Mouse (Mus musculus) forebrain, embryonic 14.5 days (tissue): ENCODE data around the gene Bfsp2. TPM values are rescaled to one million over a fixed set of nuclear protein-coding genes. Genes with fewer than 3 reads are reported as not detected.
A peak's percentile ranks its signal among the peaks of the same experiment; 100 is the strongest.

ENCODE experiments used
- ATAC-seq: fragments of 200-750 bp; cut with Nextera tagmentation; 2 replicates; pipeline ENCODE4 v1.8.0; 2017; ENCODE audit warnings: mild to moderate bottlenecking, moderate library complexity
- DNase-seq: peaks from one replicate; pipeline ENCODE4 v3.0.0-alpha.2; 2015; ENCODE audit warnings: low spot score
- H3K27ac ChIP-seq: fragments of 300-500 bp; sonication (generic); 2 replicates; pipeline ENCODE4 v1.5.1; 2014; ENCODE audit warnings: low read depth, mild to moderate bottlenecking, control low read depth, low read length, moderate library complexity
- H3K27me3 ChIP-seq: fragments of 300-500 bp; sonication (generic); replicated peaks from 2 replicates; pipeline ENCODE4 v1.6.1; 2014; ENCODE audit warnings: low read length, control low read depth, mixed read lengths; ENCODE audit not compliant: control insufficient read depth, insufficient read depth
- H3K36me3 ChIP-seq: fragments of 300-500 bp; sonication (generic); 2 replicates; pipeline ENCODE4 v1.6.1; 2014; ENCODE audit warnings: low read length, control low read depth; ENCODE audit not compliant: control insufficient read depth, insufficient read depth
- H3K4me1 ChIP-seq: fragments of 300-500 bp; sonication (generic); 2 replicates; pipeline ENCODE4 v1.6.1; 2014; ENCODE audit warnings: antibody characterized with exemption, low read length, control low read depth; ENCODE audit not compliant: control insufficient read depth, insufficient read depth
- H3K4me2 ChIP-seq: fragments of 300-500 bp; sonication (generic); 2 replicates; pipeline ENCODE4 v1.6.1; 2014; ENCODE audit warnings: mild to moderate bottlenecking, control low read depth, low read length
- H3K4me3 ChIP-seq: fragments of 300-500 bp; sonication (generic); 2 replicates; pipeline ENCODE4 v1.5.1; 2014; ENCODE audit warnings: low read depth, low read length, control low read depth
- H3K9ac ChIP-seq: fragments of 300-500 bp; sonication (generic); 2 replicates; pipeline ENCODE4 v1.6.1; 2014; ENCODE audit warnings: mild to moderate bottlenecking, low read length, control low read depth, moderate library complexity
- H3K9me3 ChIP-seq: fragments of 300-500 bp; sonication (generic); replicated peaks from 2 replicates; pipeline ENCODE4 v1.6.1; 2016; ENCODE audit warnings: low read length, control low read depth, mixed read lengths; ENCODE audit not compliant: control insufficient read depth
- WGBS: fragments of 180-500 bp; shearing (Covaris S2); extraction: QIAGEN DNeasy Blood & Tissue Kit; methylation state at CpG from one replicate; pipeline ENCODE4 v1.1.7; 2014; 5-methylcytosine and 5-hydroxymethylcytosine counted together
- polyA plus RNA-seq: library from polyadenylated mRNA; unstranded; fragments of >200 nt; fragmentation: Nextera tagmentation; extraction: Ambion mirVana; gene quantifications from 2 replicates; pipeline ENCODE4 v1.2.1, GENCODE M21; 2014

Bfsp2 gene
- polyA plus RNA-seq, 1 experiment from 2014 or later, result 1.5 TPM

GRCm38 (mm10) chr9:103449651-103450050 lies 30.6 kb downstream of the Bfsp2 start:
- Histone ChIP-seq H3K9me3 (no peaks in the 10 kb centered on the region), H3K4me1 (no peaks in the 10 kb centered on the region), H3K27ac (no peak overlapping the region), H3K36me3 (no peaks in the 10 kb centered on the region), H3K27me3 (no peaks in the 10 kb centered on the region), H3K9ac (no peak overlapping the region), H3K4me2 (no peak overlapping the region), H3K4me3 (no peak overlapping the region)
- DNase-seq (no peak), ATAC-seq (no peak)
- WGBS, result 51% methylated on average over 6 of the region's 6 CpGs

- Histone ChIP-seq H3K4me1 (no peaks in the 10 kb centered on the region), H3K9me3 (no peaks in the 10 kb centered on the region), H3K4me3 (no peak overlapping the region), H3K36me3 (no peaks in the 10 kb centered on the region), H3K27ac (no peak overlapping the region), H3K27me3 (no peaks in the 10 kb centered on the region), H3K4me2 (no peak overlapping the region), H3K9ac (no peak overlapping the region)
- ATAC-seq (no peak), DNase-seq (no peak)
- WGBS, result 87% methylated on average over 7 of the region's 7 CpGs
Measured at GRCm38 (mm10) chr9:103449092-103449491, 31.1 kb downstream of the Bfsp2 start.

GRCm38 (mm10) chr9:103444656-103445055 lies 35.6 kb downstream of the Bfsp2 start:
- Histone ChIP-seq H3K4me2 (no peak overlapping the region), H3K9me3 (no peaks in the 10 kb centered on the region), H3K36me3 (no peaks in the 10 kb centered on the region), H3K4me1 (peaks cover 8% of the 10 kb centered on the region), H3K27me3 (no peaks in the 10 kb centered on the region), H3K27ac (no peak overlapping the region), H3K4me3 (no peak overlapping the region), H3K9ac (no peak overlapping the region)
- DNase-seq (no peak), ATAC-seq (no peak)
- WGBS, result 93% methylated on average over 5 of the region's 5 CpGs

- Histone ChIP-seq H3K9me3 (no peaks in the 10 kb centered on the region), H3K27me3 (no peaks in the 10 kb centered on the region), H3K36me3 (no peaks in the 10 kb centered on the region), H3K27ac (peak overlapping the region; percentile 17; the same call in 1 of the 2 replicates), H3K9ac (peak overlapping the region; percentile 29; the same call in 1 of the 2 replicates), H3K4me3 (no peak overlapping the region), H3K4me1 (peaks cover 8% of the 10 kb centered on the region), H3K4me2 (peak overlapping the region; percentile 29)
- ATAC-seq (peak; percentile 72), DNase-seq (no peak)
- WGBS, result 7% methylated on average over 7 of the region's 7 CpGs
Measured at GRCm38 (mm10) chr9:103443824-103444185, 36.4 kb downstream of the Bfsp2 start.

GRCm38 (mm10) chr9:103443121-103443823 lies 36.9 kb downstream of the Bfsp2 start:
- no peaks in the 10 kb centered on the region for H3K27me3 ChIP-seq
- peak; percentile 80 for ATAC-seq
- H3K4me3 ChIP-seq, result no peak overlapping the region
- H3K4me2 ChIP-seq, result peak overlapping the region; percentile 29
- peak overlapping the region; percentile 29; the same call in 1 of the 2 replicates for H3K9ac ChIP-seq
- peaks cover 8% of the 10 kb centered on the region for H3K4me1 ChIP-seq
- no peaks in the 10 kb centered on the region for H3K9me3 ChIP-seq
- H3K36me3 ChIP-seq, result no peaks in the 10 kb centered on the region
- peak; percentile 86 for DNase-seq
- H3K27ac ChIP-seq, result peak overlapping the region; percentile 17; the same call in 1 of the 2 replicates
- 7% methylated on average over 13 of the region's 13 CpGs for WGBS

GRCm38 (mm10) chr9:103440597-103440996 lies 39.6 kb downstream of the Bfsp2 start:
- no peak overlapping the region for H3K4me3 ChIP-seq
- peaks cover 8% of the 10 kb centered on the region for H3K4me1 ChIP-seq
- H3K27ac ChIP-seq, result no peak overlapping the region
- H3K9ac ChIP-seq, result no peak overlapping the region
- H3K36me3 ChIP-seq, result no peaks in the 10 kb centered on the region
- no peaks in the 10 kb centered on the region for H3K27me3 ChIP-seq
- no peaks in the 10 kb centered on the region for H3K9me3 ChIP-seq
- H3K4me2 ChIP-seq, result no peak overlapping the region
- ATAC-seq, result no peak
- no peak for DNase-seq
- 47% methylated on average over 3 of the region's 3 CpGs for WGBS

- no peak for ATAC-seq
- WGBS, result 87% methylated on average over 5 of the region's 5 CpGs
- H3K4me1 ChIP-seq, result peaks cover 7% of the 10 kb centered on the region
- no peak overlapping the region for H3K9ac ChIP-seq
- H3K4me3 ChIP-seq, result no peak overlapping the region
- no peak overlapping the region for H3K27ac ChIP-seq
- no peak overlapping the region for H3K4me2 ChIP-seq
- no peaks in the 10 kb centered on the region for H3K27me3 ChIP-seq
- no peak for DNase-seq
- no peaks in the 10 kb centered on the region for H3K9me3 ChIP-seq
- H3K36me3 ChIP-seq, result no peaks in the 10 kb centered on the region
Measured at GRCm38 (mm10) chr9:103437104-103437503, 43.1 kb downstream of the Bfsp2 start.

- ATAC-seq, result no peak
- no peak for DNase-seq
- WGBS, result 56% methylated on average over 4 of the region's 4 CpGs
- Histone ChIP-seq H3K27ac (no peak overlapping the region), H3K27me3 (no peaks in the 10 kb centered on the region), H3K4me1 (peaks cover 12% of the 10 kb centered on the region), H3K36me3 (no peaks in the 10 kb centered on the region), H3K4me2 (no peak overlapping the region), H3K4me3 (no peak overlapping the region), H3K9ac (no peak overlapping the region), H3K9me3 (no peaks in the 10 kb centered on the region)
Measured at GRCm38 (mm10) chr9:103434116-103434515, 46.1 kb downstream of the Bfsp2 start.

- DNase-seq (peak; percentile 48), ATAC-seq (peak; percentile 15; the same call in 1 of the 2 replicates)
- H3K27me3 ChIP-seq, result no peaks in the 10 kb centered on the region
- H3K36me3 ChIP-seq, result no peaks in the 10 kb centered on the region
- H3K27ac ChIP-seq, result peak overlapping the region; percentile 39
- no peaks in the 10 kb centered on the region for H3K9me3 ChIP-seq
- WGBS, result 44% methylated on average over 13 of the region's 13 CpGs
- peaks cover 12% of the 10 kb centered on the region for H3K4me1 ChIP-seq
- no peak overlapping the region for H3K4me3 ChIP-seq
- H3K4me2 ChIP-seq, result no peak overlapping the region
- H3K9ac ChIP-seq, result no peak overlapping the region
Measured at GRCm38 (mm10) chr9:103432122-103432778, 48.0 kb downstream of the Bfsp2 start.
